Mouse (Mus musculus) adrenal gland, postnatal 4 days (tissue): ENCODE measurements around the gene Akap9. TPM values are rescaled to one million over a fixed set of nuclear protein-coding genes. Genes with fewer than 3 reads are reported as not detected.
"Not testable (repeated sequence)": the region's sequence is repeated elsewhere in the genome, so short reads cannot be mapped to it uniquely, and the experiment has no call there.

Source experiments
- DNase-seq, 2 experiments: peaks; one replicate each; pipeline ENCODE4 v3.0.0; 2021 to 2022; ENCODE audit warnings: low spot score in 2 of 2, mixed read lengths in 2 of 2
- total RNA-seq, 2 experiments: library from RNA; stranded (reverse); gene quantifications; 2 replicates each; pipeline ENCODE4 v1.2.3; 2021

The Akap9 gene
- total RNA-seq, 2 experiments from 2014 or later: 79.4 to 81.4 TPM

DNA sequence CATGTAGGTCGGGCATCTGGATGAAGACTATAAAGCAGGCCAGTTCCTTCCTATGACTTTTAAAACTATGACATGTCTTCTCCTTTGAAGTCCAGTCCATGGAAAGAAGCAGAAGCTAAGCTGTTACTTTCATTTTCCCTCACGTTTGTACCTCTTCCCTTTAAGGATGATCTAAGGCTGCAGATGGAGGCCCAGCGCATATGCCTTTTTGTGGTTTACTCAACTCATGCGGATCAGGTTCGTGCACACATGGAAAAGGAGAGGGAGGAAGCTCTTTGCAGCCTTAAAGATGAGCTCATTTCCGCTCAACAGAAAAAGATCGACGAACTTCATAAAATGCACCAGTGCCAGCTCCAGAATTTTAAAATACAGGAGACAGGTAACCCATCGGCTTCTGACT lies 40.6 kb downstream of the Akap9 start:
- DNase-seq: no peak

DNA sequence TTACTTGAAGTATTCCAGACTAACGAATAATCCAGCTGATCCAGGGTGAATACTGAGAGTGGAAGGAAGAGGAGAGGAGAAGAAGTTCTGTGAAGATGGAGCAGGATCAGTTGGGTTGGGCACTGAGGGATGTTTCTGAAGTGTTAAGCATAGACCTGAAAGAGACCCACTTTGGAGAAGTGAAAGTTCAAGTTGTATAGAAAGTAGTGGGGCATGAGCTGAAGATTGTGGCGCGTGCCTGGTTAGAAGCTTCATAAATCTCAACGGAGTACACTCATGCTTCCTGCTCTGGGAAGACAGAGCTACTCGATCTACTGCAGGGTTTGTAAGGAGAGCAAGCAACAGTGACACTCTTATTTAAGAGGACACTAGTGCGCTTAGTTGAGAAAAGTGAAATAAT lies 41.3 kb downstream of the Akap9 start:
- no peak for DNase-seq

DNA sequence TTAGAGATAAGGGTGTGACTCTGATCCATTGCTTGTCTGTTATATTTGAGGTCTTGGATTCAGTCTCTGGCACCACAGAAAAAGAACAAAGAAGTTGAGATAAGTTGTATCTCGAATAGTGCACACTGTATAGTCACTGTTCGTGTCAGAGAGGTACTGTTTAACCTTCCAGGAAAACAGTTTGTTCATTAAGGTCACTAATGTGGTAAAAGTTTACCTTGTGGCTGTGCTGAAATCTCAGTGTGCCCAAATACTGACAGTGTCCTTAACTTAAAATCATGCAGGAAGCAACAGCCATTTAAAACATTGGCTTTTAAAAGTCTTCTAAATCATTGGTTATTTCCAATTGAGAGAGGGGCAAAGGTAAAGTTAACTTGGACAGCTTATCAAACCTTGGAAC lies 43.1 kb downstream of the Akap9 start:
- DNase-seq: no peak

DNA sequence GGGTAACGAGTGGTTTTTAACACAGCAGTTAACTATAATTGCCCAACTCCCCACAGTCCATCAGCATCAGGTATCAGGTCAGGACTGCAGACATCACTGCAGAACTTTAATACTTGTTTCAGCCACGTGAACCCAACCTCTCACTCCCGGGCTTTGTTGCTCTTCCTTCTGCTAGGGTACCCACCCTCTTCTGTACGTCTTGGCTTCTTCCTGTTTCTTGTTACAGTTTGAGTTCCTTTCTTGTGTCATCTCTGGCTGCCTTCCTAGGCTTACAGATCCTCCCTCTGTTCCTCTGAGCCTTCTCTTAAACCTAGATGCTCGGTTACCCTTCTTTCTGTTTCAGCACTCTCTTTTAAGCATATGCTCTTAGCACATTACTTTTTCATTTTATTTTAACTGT lies 45.9 kb downstream of the Akap9 start:
- no peak for DNase-seq

DNA sequence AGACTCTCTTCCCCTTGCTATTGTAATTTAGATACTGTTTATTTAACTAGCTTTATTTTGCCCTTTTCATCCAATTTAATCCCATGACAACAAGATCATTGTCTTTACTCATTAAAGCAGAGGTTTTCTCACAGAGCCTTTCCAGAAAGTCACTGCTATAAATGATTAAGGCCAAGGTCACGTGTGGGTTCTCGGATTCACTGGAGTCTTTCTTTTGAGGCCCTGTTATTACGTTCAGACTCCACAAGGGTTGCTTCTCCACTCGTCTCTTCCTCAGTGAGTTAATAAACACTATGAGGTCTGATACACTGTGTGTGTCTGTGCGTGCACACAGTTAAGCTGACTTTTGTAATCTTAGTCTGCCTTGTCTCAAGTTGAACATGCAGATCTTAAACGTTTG lies 47.0 kb downstream of the Akap9 start:
- DNase-seq: no peak

DNA sequence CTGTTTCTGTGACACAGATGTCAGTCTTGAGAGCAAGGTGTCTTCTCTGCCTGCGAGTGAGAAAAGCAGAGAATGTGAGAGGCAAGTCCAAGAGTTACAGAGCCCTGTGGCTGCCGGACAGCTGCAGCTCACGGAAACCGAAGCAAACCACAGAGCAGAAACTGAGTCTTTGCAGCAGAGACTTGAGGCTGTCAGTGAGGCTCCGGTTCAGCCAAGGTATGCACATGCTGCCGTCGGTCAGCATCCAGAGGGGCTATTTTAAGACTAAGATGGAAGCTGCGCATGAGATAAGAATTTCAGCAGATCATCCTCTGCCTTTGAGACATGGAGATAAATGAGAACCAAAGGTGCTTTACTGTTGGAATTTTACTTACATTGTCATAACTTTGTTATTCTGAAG lies 48.3 kb downstream of the Akap9 start:
- DNase-seq: no peak

DNA sequence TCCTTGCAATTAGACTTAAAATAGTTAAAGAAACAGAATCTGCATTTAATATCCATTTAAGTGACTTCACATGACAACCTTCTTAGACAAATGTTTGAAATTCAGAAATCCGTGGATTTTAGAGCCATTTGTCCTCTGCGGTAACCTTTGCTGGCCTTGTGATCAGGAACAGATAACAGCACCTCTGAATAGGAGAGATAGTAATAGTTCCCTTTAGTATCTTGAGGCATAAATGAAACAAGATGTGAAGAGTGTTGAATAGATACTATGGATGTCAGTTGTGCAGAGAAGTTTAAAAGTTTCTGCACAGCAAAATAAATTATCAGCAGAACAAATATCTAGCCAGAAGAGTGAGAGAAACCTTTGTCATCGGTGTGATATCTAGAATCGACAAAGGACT lies 50.0 kb downstream of the Akap9 start:
- DNase-seq: no peak

DNA sequence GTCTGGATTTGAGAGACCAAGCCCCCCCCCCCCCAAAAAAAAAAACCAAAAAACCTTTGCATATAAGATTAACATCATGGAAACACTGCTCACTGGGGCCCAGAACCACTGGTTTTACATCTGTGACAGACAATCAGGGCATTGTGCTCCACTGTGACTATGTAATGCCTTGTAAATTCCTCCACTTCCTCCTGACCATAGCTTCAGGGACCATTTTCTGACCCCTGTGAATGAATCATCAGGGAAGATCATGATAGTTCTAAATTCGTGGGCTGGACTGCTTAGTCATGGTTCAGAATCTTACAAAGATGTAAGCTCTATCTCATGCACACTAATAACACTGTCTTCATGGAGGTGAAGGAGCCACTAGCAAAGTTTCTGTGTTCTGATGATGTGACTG lies 61.8 kb downstream of the Akap9 start:
- DNase-seq: no peak

DNA sequence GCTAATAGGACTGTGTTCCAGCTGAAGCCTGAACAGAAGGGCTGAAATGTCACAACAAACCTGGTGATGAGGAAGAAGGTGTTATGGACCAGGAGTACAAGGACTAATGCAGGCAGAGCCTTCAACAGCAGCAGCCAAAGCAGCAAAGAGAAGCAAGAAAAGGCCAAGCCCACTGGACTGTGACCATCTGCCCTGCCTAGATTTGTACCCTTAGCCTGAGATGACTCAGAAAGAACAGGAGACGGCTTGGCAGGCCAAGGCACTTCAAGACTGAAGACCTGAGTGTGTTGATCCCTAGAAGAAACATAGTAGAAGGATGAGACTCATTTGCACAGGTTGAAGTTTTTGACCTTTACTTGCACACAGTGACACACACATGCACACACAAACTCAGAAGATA lies 62.6 kb downstream of the Akap9 start:
- DNase-seq: no peak

DNA sequence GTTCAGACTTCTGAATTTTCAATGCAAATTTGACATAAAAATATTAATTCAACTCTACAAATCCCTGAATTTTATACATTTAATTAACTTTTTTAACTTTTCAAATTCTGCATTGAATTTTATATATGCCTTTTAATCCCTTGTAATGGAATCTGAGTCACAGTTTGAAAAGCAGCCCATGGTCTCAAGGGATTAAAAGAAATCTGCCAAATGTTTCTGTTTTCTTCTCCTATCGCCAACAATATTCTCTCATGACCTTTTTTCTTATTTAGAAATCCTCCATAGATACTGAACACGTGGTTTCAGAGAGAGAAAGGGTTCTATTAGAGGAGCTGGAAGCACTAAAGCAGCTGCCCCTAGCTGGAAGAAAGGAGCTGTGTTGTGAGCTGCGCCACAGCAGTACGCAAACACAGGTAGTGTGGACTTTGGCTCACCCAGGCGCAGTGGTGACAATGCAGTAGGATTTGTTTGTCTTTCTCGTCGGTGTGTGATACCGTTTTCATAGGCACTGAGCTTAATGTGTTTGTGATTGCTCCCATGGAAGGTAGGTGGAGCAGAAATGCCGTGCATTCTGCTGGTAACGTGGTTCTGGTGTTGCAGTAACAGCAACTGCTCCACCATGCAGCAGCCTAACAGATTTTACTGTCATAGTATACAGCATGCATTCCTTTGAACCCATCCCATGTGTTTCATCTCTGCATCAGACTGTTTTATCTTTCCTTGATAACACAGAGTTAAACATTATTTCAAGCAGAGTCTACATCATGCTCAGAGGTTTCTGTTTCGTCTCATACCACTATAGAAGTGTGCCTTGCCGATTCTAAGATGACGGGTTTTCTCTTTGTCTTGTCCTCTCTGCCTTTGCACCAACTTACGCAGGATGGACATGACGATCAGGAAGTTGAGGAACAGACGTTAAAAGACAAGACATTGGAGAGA lies 76.9 kb downstream of the Akap9 start:
- DNase-seq: no peak

DNA sequence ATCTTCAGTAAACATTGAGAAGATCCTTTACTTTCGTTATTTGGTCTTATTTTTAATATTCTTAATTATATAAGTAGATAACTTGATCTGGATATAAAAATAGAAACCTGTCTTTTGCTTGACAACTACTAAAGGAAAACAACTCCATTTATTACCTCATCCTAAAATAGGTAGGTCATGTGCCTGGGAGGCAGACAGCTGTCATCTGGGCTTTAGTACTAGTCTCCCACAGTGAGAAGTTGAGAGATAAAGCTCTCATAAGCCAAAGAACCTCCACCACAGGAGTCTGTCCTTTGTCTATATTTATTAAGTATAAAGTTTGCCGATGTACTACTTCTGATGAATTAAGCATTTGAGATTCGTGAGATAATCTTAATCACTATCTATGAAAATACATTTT lies 78.8 kb downstream of the Akap9 start:
- no peak for DNase-seq

DNA sequence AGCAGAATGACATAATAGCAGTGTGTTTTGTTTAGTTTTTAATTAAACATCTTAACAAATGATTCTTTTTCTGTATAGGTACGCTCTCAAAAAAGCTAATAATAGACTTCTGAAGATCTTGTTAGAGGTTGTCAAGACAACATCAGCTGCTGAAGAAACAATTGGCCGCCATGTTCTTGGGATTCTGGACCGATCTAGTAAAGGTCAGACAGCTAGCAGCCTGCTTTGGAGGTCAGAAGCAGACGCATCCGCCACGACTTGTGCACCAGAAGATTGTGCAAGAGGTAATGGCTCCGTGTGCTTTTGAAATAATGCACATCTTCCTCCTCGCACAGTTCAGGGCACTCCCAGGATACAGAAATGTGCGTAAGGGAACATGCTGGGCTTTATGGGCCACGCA lies 80.4 kb downstream of the Akap9 start:
- DNase-seq: no peak

DNA sequence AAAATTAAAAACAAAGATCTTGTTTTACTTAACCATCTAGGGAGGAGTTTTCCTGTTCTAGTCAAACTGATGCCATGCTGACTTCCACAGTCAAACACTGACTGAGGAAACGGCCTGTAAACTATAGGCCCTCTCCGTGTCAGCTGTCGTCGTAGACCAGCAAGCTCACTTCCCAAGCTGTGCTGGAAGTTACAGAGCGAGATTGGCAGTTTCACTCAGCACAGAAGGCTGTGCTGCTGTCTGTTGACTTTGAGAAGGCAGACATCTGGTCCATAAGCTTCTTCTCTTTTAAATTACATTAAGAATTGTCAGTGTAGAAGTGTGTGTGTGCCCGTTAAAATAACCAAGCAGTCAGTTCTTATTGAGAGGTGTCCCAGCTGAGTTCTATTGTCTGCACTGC lies 81.7 kb downstream of the Akap9 start:
- DNase-seq: no peak

DNA sequence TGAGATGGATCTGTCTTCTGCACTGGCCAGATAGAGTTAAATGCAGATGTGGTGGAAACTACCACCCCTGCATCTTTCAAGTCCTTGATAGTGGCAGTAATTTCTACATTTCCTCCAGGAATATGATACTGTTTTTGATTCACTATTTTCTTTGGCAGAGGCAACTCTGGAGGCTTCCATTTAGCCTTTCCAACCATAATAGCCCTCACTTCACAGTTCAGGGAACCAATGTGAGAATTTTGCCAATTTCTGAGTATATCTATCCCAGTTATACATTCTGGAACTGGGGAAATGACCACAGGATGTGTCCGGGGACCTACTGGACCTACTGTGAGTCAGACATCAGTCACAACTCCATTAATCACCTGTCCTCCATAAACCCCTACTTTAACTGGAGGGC lies 89.8 kb downstream of the Akap9 start:
- DNase-seq: not testable (repeated sequence)

DNA sequence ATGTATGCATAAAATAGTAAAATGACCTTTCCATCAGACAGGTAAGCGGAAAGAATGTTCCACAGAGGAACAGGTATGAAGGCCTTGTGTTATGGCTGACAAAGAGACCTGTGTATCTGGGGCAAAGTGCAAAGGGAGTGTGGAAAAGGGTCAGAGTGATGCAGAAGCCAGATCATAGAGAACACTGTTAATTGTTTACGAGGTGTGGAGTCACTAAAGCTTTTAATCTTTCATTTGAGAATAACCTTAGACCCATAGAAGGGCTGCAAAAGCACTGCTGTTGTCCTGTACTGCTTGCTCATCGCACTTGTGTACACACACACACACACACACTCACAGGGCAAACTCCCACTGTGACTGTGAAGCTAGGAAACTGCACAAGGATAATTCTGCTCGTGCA lies 91.5 kb downstream of the Akap9 start:
- DNase-seq: no peak

DNA sequence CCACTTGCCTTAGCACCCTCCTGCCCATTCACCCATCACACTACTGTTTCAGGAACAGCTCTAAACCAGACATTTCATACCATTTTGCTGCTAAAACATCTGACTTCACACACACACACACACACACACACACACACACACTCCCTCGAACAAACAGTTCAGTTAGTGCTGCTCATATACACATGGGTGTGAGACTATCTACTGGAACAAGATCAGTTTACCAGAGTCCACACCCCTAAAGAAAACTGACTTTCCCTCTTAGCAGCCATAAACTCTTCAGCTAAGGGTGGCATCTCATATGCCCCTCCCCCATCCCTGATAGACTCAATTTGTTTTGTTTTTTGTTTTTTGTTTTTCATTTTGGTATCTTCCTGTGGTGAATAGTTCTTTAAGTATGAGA lies 92.2 kb downstream of the Akap9 start:
- no peak for DNase-seq

DNA sequence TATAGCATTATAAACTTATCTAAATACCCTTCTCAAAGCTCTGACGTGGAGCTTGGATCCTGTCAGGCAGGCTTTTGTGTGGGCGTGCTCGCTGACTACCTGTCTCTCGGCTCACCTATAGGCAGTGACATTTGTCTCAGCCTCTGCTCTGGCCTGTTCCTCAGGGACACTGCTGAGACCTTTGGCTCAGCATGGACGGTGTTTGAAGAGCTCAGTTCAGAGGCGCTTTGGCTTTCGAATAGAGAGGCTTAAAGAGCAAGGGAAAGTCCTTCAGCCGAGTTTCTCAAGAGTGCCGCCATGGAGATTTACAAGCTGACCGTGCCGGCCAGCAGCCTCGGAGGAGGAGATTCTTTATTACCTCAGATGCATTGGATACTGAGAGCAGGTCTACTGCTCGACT lies 95.3 kb downstream of the Akap9 start:
- no peak for DNase-seq

DNA sequence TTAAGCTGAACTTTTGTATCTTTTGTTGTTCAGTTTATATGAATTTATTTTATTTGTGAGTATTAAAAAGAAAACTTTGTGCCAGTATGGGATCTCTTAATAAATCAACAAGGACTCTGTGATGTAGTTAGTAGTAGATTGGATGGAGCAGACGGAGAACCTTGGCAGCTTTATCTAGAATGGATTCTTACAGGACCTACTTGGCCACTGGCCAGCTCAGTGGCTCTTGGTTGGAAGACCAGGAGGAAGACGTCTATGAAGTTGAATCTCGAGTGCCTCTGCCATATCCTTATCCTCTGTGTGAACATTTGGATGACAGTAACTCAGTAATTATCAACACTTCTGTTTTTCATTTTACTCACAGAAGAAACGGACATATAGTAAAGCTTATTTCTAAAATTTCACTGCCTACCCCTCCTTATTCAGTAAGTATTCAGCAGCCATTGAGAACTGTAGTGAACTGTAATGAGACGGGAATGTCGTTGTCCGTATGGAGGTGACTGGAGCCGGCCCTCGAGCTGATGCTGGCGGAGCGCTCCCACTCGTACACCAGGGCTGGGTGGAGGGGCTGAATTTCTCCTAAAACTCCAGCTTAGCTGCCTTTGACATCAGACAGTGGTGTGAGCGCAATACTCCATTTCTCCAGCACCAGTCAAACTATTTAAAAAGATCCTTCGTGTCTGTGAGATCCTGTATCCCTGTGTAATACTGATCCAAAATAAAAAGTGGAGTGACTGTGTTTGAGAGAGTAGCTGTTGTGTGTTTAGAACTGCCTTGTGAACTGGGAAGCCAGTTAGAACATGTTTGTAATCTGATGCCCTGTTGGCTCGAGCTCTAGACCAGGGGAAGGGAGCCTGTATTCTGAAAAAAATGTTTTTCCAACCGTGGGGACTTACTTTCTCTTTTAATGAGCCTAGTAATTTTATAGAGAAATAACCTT lies 96.2 kb downstream of the Akap9 start:
- no peak for DNase-seq

DNA sequence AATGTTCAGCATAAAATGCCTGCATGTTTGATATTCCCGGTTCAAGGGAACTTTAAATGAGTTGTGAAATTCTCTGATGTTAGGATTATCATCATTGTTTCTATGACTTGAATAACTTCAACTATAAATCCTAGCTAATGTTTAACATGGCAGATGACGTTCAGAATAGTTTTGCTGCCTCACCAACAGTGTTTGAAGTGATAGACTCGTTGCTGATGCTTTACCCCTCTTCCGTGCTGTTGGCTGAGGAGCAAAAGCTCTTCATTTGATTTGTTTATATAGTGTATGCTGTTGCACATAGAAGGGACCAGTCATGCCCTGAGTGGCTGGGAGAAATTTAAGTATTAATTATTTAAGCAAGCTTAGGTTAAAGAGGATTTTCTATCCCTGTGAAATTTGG lies 96.9 kb downstream of the Akap9 start:
- DNase-seq: no peak

DNA sequence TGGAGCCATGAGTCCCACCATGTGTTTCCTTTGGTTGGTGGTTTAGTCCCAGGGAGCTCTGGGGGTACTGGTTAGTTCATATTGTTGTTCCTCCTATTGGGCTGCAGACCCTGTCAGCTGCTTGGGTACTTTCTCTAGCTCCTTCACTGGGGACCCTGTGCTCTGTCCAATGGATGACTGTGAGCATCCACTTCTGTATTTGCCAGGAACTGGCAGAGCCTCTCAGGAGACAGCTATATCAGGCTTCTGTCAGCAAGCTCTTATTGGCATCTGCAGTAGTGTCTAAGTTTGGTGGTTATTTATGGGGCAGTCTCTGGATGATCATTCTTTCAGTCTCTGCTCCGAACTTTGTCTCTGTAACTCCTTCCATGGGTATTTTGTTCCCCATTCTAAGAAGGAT lies 98.5 kb downstream of the Akap9 start:
- not testable (repeated sequence) for DNase-seq

DNA sequence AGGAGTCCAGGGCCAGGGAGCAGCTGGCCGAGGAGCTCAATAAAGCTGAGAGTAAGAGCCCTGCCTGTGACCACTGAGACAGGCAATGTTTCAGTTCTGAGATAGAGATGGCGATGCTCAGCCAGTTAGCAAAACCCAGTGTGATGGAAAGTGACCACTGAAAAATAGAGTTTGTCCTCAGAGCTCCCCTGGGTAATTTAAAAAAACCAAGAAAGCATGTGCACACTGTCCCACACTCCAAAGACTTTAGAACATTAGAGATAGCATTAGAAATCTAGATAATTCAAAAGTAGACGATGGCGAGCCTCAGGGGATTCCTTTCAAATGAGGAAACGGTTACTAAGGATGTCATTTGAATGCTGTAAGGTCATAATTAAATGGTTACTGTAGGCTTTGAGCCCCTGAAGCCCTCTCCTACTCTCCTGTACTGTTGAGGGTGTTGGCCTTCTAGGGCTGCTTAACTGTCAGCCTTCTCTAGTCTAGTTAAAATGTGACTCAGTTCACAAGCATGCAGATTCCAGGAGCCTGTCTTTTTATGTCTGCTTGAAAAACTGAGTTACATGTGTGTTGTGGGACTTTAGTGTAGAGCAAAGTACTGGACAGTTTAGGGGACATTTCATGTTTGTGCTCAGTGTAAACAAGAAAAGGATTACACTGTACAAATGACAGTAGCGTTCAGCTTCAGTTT lies 100.8 kb downstream of the Akap9 start:
- DNase-seq: no peak

DNA sequence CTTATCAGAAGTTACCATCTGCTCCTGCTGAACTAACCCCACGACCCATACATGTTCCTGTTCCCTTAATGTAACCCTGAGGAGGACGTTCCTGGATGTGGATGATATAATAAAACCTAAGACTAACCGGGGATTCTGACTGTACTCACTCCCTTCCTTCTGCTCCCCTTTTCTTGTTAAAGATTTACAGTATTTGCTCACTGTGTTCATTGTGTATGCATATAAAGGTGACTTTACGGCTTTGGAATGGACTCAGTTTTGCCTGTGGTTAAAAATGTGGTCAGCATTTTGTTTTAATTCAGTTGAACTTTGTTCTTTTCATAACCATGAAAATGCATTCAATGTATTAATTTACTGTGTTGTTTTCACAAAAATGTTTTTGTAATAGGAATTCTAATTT lies 104.0 kb downstream of the Akap9 start:
- DNase-seq: no peak
